Mouse (Mus musculus) midbrain, embryonic 16.5 days (tissue): ENCODE results near the gene Cfap77. TPM values are rescaled to one million over a fixed set of nuclear protein-coding genes. Genes with fewer than 3 reads are reported as not detected.
A peak's percentile ranks its signal among the peaks of the same experiment; 100 is the strongest.

Source experiments
- ATAC-seq: fragments of 200-750 bp; cut with Nextera tagmentation; 2 replicates; pipeline ENCODE4 v1.8.0; 2017; ENCODE audit warnings: moderate TSS enrichment
- H3K27ac ChIP-seq: fragments of 300-500 bp; sonication (generic); 2 replicates; pipeline ENCODE4 v1.5.1; 2014; ENCODE audit warnings: mild to moderate bottlenecking, low read length, mixed read lengths
- H3K27me3 ChIP-seq: fragments of 300-500 bp; sonication (generic); 2 replicates; pipeline ENCODE4 v1.6.1; 2014; ENCODE audit warnings: low read depth, low read length, mixed read lengths; ENCODE audit not compliant: control insufficient read depth, insufficient read depth
- H3K36me3 ChIP-seq: fragments of 300-500 bp; sonication (generic); 2 replicates; pipeline ENCODE4 v1.6.1; 2014; ENCODE audit warnings: mild to moderate bottlenecking, low read length, moderate library complexity, mixed read lengths; ENCODE audit not compliant: control insufficient read depth, insufficient read depth
- H3K4me1 ChIP-seq: fragments of 300-500 bp; sonication (generic); 2 replicates; pipeline ENCODE4 v1.6.1; 2014; ENCODE audit warnings: mild to moderate bottlenecking, low read length, mixed read lengths; ENCODE audit not compliant: control insufficient read depth, insufficient read depth
- H3K4me2 ChIP-seq: fragments of 300-500 bp; sonication (generic); 2 replicates; pipeline ENCODE4 v1.6.1; 2014; ENCODE audit warnings: mild to moderate bottlenecking, low read length, mixed read lengths
- H3K4me3 ChIP-seq: fragments of 300-500 bp; sonication (generic); 2 replicates; pipeline ENCODE4 v1.5.1; 2014; ENCODE audit warnings: low read depth, mild to moderate bottlenecking, low read length, moderate library complexity, mixed read lengths
- H3K9ac ChIP-seq: fragments of 300-500 bp; sonication (generic); 2 replicates; pipeline ENCODE4 v1.6.1; 2014; ENCODE audit warnings: low read depth, low read length, mixed read lengths
- H3K9me3 ChIP-seq: fragments of 300-500 bp; sonication (generic); replicated peaks from 2 replicates; pipeline ENCODE4 v1.6.1; 2014; ENCODE audit warnings: mild to moderate bottlenecking, low read length, mixed read lengths; ENCODE audit not compliant: control insufficient read depth, poor library complexity, severe bottlenecking
- WGBS: fragments of 180-500 bp; shearing (Covaris S2); extraction: QIAGEN DNeasy Blood & Tissue Kit; methylation state at CpG from one replicate; pipeline ENCODE4 v1.1.7; 2014; 5-methylcytosine and 5-hydroxymethylcytosine counted together
- polyA plus RNA-seq: library from polyadenylated mRNA; unstranded; fragments of >200 nt; fragmentation: Nextera tagmentation; extraction: Ambion mirVana; gene quantifications from 2 replicates; pipeline ENCODE4 v1.2.1, GENCODE M21; 2015

Cfap77 gene
- polyA plus RNA-seq, 1 experiment from 2014 or later: 1.2 TPM

GRCm38 (mm10) chr2:28945388-28945787 lies 109.5 kb downstream of the Cfap77 start:
- H3K9me3 ChIP-seq: no peaks in the 10 kb centered on the region
- H3K9ac ChIP-seq: no peak overlapping the region
- 26% methylated on average over 6 of the region's 6 CpGs for WGBS
- peaks cover 20% of the 10 kb centered on the region for H3K4me1 ChIP-seq
- ATAC-seq: peak; percentile 57; the same call in 1 of the 2 replicates
- no peak overlapping the region; the same call in 1 of the 2 replicates for H3K27ac ChIP-seq
- no peak overlapping the region for H3K4me3 ChIP-seq
- H3K36me3 ChIP-seq: no peaks in the 10 kb centered on the region
- H3K4me2 ChIP-seq: no peak overlapping the region
- no peaks in the 10 kb centered on the region for H3K27me3 ChIP-seq

- Histone ChIP-seq H3K27ac (peak overlapping the region; percentile 63), H3K4me1 (peaks cover 24% of the 10 kb centered on the region), H3K36me3 (no peaks in the 10 kb centered on the region), H3K4me2 (peak overlapping the region; percentile 1; the same call in 1 of the 2 replicates), H3K9me3 (no peaks in the 10 kb centered on the region), H3K27me3 (no peaks in the 10 kb centered on the region), H3K9ac (no peak overlapping the region), H3K4me3 (no peak overlapping the region)
- WGBS: 18% methylated on average over 30 of the region's 30 CpGs
- peak; percentile 72 for ATAC-seq
Observed at GRCm38 (mm10) chr2:28943666-28944516, 111.0 kb downstream of the Cfap77 start.

- ATAC-seq: no peak
- H3K4me2 ChIP-seq: no peak overlapping the region
- H3K36me3 ChIP-seq: no peaks in the 10 kb centered on the region
- no peaks in the 10 kb centered on the region for H3K27me3 ChIP-seq
- no peaks in the 10 kb centered on the region for H3K9me3 ChIP-seq
- no peak overlapping the region for H3K9ac ChIP-seq
- H3K4me1 ChIP-seq: peaks cover 6% of the 10 kb centered on the region
- WGBS: 87% methylated on average over 7 of the region's 7 CpGs
- H3K4me3 ChIP-seq: no peak overlapping the region
- H3K27ac ChIP-seq: no peak overlapping the region
Observed at GRCm38 (mm10) chr2:28938997-28939396, 115.9 kb downstream of the Cfap77 start.

- no peak overlapping the region for H3K4me2 ChIP-seq
- H3K9ac ChIP-seq: no peak overlapping the region
- no peaks in the 10 kb centered on the region for H3K4me1 ChIP-seq
- H3K27me3 ChIP-seq: no peaks in the 10 kb centered on the region
- no peak for ATAC-seq
- WGBS: 90% methylated on average over 3 of the region's 3 CpGs
- H3K27ac ChIP-seq: no peak overlapping the region
- no peaks in the 10 kb centered on the region for H3K9me3 ChIP-seq
- no peak overlapping the region for H3K4me3 ChIP-seq
- H3K36me3 ChIP-seq: no peaks in the 10 kb centered on the region
Observed at GRCm38 (mm10) chr2:28930571-28930970, 124.3 kb downstream of the Cfap77 start.

- 0% methylated on average over 4 of the region's 4 CpGs for WGBS
- peak; percentile 76; the same call in 1 of the 2 replicates for ATAC-seq
- Histone ChIP-seq H3K4me1 (no peaks in the 10 kb centered on the region), H3K27ac (no peak overlapping the region), H3K9me3 (no peaks in the 10 kb centered on the region), H3K4me2 (no peak overlapping the region), H3K27me3 (peaks cover 41% of the 10 kb centered on the region), H3K36me3 (no peaks in the 10 kb centered on the region), H3K9ac (no peak overlapping the region), H3K4me3 (no peak overlapping the region)
Observed at GRCm38 (mm10) chr2:28923912-28924311, 131.0 kb downstream of the Cfap77 start.

- no peaks in the 10 kb centered on the region for H3K36me3 ChIP-seq
- H3K4me3 ChIP-seq: no peak overlapping the region
- 2% methylated on average over 4 of the region's 4 CpGs for WGBS
- H3K9ac ChIP-seq: no peak overlapping the region
- peak overlapping the region; percentile 69; the same call in 1 of the 2 replicates for H3K27ac ChIP-seq
- peak overlapping the region; percentile 5; the same call in 1 of the 2 replicates for H3K4me2 ChIP-seq
- no peaks in the 10 kb centered on the region for H3K9me3 ChIP-seq
- peaks cover 64% of the 10 kb centered on the region for H3K27me3 ChIP-seq
- 0 out of 2 replicates have a peak, but pooled peaks cover 2% of the 10 kb centered on the region for H3K4me1 ChIP-seq
- ATAC-seq: no peak
Observed at GRCm38 (mm10) chr2:28919001-28919400, 135.9 kb downstream of the Cfap77 start.

GRCm38 (mm10) chr2:28917518-28918361 lies 137.1 kb downstream of the Cfap77 start:
- H3K27ac ChIP-seq: peak overlapping the region; percentile 69

GRCm38 (mm10) chr2:28917156-28917517 lies 137.7 kb downstream of the Cfap77 start:
- H3K9ac ChIP-seq: peak overlapping the region; percentile 57; the same call in 1 of the 2 replicates
- peak overlapping the region; percentile 45 for H3K4me2 ChIP-seq
- peak overlapping the region; percentile 69 for H3K27ac ChIP-seq
- H3K4me1 ChIP-seq: peaks cover 2% of the 10 kb centered on the region; the same call in 1 of the 2 replicates
- 5% methylated on average over 11 of the region's 11 CpGs for WGBS
- no peak for ATAC-seq
- H3K36me3 ChIP-seq: no peaks in the 10 kb centered on the region
- H3K9me3 ChIP-seq: no peaks in the 10 kb centered on the region
- peak overlapping the region; percentile 23 for H3K4me3 ChIP-seq
- peaks cover 58% of the 10 kb centered on the region for H3K27me3 ChIP-seq

More at GRCm38 (mm10) chr2:28917518-28918361, 137.1 kb downstream of the Cfap77 start:
- WGBS: under 1% methylated on average over 66 of the region's 73 CpGs
- Histone ChIP-seq H3K36me3 (no peaks in the 10 kb centered on the region), H3K4me1 (0 out of 2 replicates have a peak, but pooled peaks cover 2% of the 10 kb centered on the region), H3K9ac (peak overlapping the region; percentile 57), H3K4me2 (peak overlapping the region; percentile 45), H3K9me3 (no peaks in the 10 kb centered on the region), H3K27me3 (peaks cover 64% of the 10 kb centered on the region), H3K4me3 (peak overlapping the region; percentile 23)
- no peak for ATAC-seq
